In the genomic region with DNA sequence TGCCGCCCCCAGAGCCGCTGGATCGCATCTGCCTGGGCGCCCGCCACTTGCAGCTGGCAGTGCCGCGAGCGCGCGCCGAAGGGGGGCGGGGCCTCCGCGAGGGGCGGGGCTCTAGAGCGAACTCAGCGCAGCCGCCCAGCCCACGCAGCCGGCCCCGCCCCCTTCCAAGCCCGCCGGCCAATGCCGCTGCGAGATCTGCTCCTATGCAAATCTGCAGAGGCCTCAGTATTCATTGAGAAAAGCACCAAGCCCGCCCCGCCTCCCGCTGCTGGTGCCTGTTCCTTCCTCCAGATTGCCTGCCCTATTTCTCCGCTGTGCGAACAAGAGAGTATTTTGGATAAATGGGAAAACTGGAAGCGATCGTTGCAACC, we compare ENCODE assay signal across 9 mouse cellular contexts. TPM values are rescaled to one million over a fixed set of nuclear protein-coding genes. Genes with fewer than 3 reads are reported as not detected.
DNase-seq lines count a peak whose midpoint lies in the region; TF ChIP-seq lines count a peak whose summit lies in the region.
"Had no signal": no experiment of that assay in that cellular context is flagged by ENCODE, and none has a peak within 500 bp of the region (broad histone marks: within the 10 kb centered on the region; RNA-seq: fewer than 3 reads in every experiment).

Gene Alk, minus strand, starts transcription at position 18 of the 371 bp plus-strand sequence.

- peak within 1 kb of the TSS; percentile 87 for H3K4me3 ChIP-seq in E14TG2a.4 (replicated peaks; ENCODE audit: low read length)
- peak within 1 kb of the TSS; percentile 67 for H3K4me3 ChIP-seq in hindbrain, embryonic 10.5 days
- no peak within 1 kb of the TSS for H3K4me3 ChIP-seq in lung, adult 2 months (replicated peaks; ENCODE audit: extremely low read depth, low read depth, low read length)
- peak within 1 kb of the TSS; percentile 43 for H3K4me3 ChIP-seq in olfactory bulb, adult 2 months (ENCODE audit: insufficient read depth, low read depth, low read length)

- peak; percentile 46 for DNase-seq in cerebellum, adult 8-10 months
- DNase-seq in frontal cortex, adult 2 months (ENCODE audit: extremely low spot score in 1 of 2, low spot score in 1 of 2): peak; percentile 84 to 94
- peak; percentile 93 for DNase-seq in hindbrain, embryonic 10.5 days (ENCODE audit: low spot score)
- DNase-seq in layer of hippocampus, adult 9-10 months (ENCODE audit: low spot score): peak; percentile 52
- DNase-seq in lung, adult 2 months: peak; percentile 42
- peak; percentile 22 to 24 for DNase-seq in thymus, adult 18-20 months

- TF ChIP-seq POLR2A in lung, adult 2 months (IDR thresholded peaks at IDR 0.05; ENCODE audit: borderline replicate concordance, extremely low read depth, low read depth, low read length): no peak
- TF ChIP-seq POLR2A in olfactory bulb, adult 2 months (IDR thresholded peaks at IDR 0.05; ENCODE audit: insufficient read depth, low read depth, low read length): no peak

- H3K27ac ChIP-seq in hindbrain, embryonic 10.5 days: no peak within 1 kb of the TSS
- no peak within 1 kb of the TSS for H3K27ac ChIP-seq in olfactory bulb, adult 2 months (ENCODE audit: insufficient read depth, low read depth, low read length)

- peaks cover 17% of the 10 kb centered on the region for H3K4me1 ChIP-seq in E14TG2a.4 (replicated peaks; ENCODE audit: low read depth, low read length)
- peaks cover 26% of the 10 kb centered on the region for H3K4me1 ChIP-seq in hindbrain, embryonic 10.5 days (replicated peaks)
- no peaks in the 10 kb centered on the region for H3K4me1 ChIP-seq in lung, adult 2 months (ENCODE audit: control insufficient read depth, insufficient read depth, low read length)
- H3K4me1 ChIP-seq in olfactory bulb, adult 2 months (ENCODE audit: control insufficient read depth, insufficient read depth, low read length): peaks cover 21% of the 10 kb centered on the region

- H3K36me3 ChIP-seq in E14TG2a.4 (ENCODE audit: insufficient read depth, low read length): no peaks in the 10 kb centered on the region
- H3K36me3 ChIP-seq in hindbrain, embryonic 10.5 days: no peaks in the 10 kb centered on the region

- under 1% methylated on average over 32 of the region's 32 CpGs for WGBS in hindbrain, embryonic 10.5 days
- 2% methylated on average over 17 of the region's 32 CpGs for WGBS in lung, adult 2 months
- WGBS in olfactory bulb, adult 2 months: under 1% methylated on average over 32 of the region's 32 CpGs

- peaks cover 57% of the 10 kb centered on the region for H3K27me3 ChIP-seq in E14TG2a.4 (ENCODE audit: insufficient read depth, low read length)
- peaks cover 40% of the 10 kb centered on the region for H3K27me3 ChIP-seq in hindbrain, embryonic 10.5 days (ENCODE audit: insufficient read depth, poor library complexity, severe bottlenecking)

- H3K9me3 ChIP-seq in E14TG2a.4 (ENCODE audit: low read length): no peaks in the 10 kb centered on the region
- no peaks in the 10 kb centered on the region for H3K9me3 ChIP-seq in hindbrain, embryonic 10.5 days

- no peak for TF ChIP-seq CTCF in E14TG2a.4 (conservative IDR thresholded peaks at IDR 0.05; ENCODE audit: low read length)
- TF ChIP-seq CTCF in lung, adult 2 months (IDR thresholded peaks at IDR 0.05; ENCODE audit: insufficient read depth, low read length): no peak
- no peak for TF ChIP-seq CTCF in olfactory bulb, adult 2 months (IDR thresholded peaks at IDR 0.05; ENCODE audit: insufficient read depth, low read depth, low read length)

RNA-seq across cellular contexts. Expression of gene Alk, which starts in this region (rescaled TPM):
- polyA plus RNA-seq in frontal cortex, adult 2 months (2012; rRNA removed): 3.4 and 3.7 TPM in 2 replicates
- polyA plus RNA-seq in hindbrain, embryonic 10.5 days (2016; fragmentation: Nextera tagmentation; extraction: Ambion mirVana): 0.27 and 0.49 TPM in 2 replicates
- 0.03 TPM in 1 of 2 replicates, not detected in the other for polyA plus RNA-seq in lung, adult 2 months (2012; rRNA removed)
- polyA plus RNA-seq in olfactory bulb, adult 2 months (2012; ENCODE audit: insufficient read depth, insufficient read length, low replicate concordance, missing spikeins): not detected in 2 replicates
- polyA plus RNA-seq: C2C12 had no signal

Comparison
In these comparisons a context has a peak if more than half of its experiments do, and no peak if none do; other contexts are left out.
1. Peak in DNase-seq and H3K4me3 ChIP-seq in hindbrain, embryonic 10.5 days; RNA of the gene not detected or under 1 TPM.
2. Peak in DNase-seq in lung, adult 2 months; RNA of the gene not detected or under 1 TPM.
3. DNase-seq: peak in every context shown above with its lines; median percentile 93 in hindbrain, embryonic 10.5 days; 89 in frontal cortex, adult 2 months; 52 in layer of hippocampus, adult 9-10 months; 46 in cerebellum, adult 8-10 months; 42 in lung, adult 2 months; 23 in thymus, adult 18-20 months.